Mouse (Mus musculus) granulocyte monocyte progenitor cell, adult 5-6 weeks (primary cell): ENCODE measurements around the gene Slc39a8. TPM values are rescaled to one million over a fixed set of nuclear protein-coding genes. Genes with fewer than 3 reads are reported as not detected.

Experiments
- ATAC-seq: replicated peaks from 2 replicates; pipeline ENCODE4 v1.8.0; 2016; ENCODE audit warnings: mild to moderate bottlenecking, moderate TSS enrichment, inconsistent platforms; ENCODE audit not compliant: poor library complexity, severe bottlenecking
- total RNA-seq, 2 experiments: library from RNA; stranded (forward) in 1 of 2; stranded (reverse) in 1 of 2; fragments of 200-712, 200-1000 nt in 1 of 2; fragments of >200 nt in 1 of 2; fragmentation: Nextera tagmentation in 1 of 2; gene quantifications; 2 replicates each; pipeline ENCODE4 v1.2.3; 2014 to 2017

Slc39a8 gene
- total RNA-seq, 2 experiments from 2014 or later, result 5.8 to 15.0 TPM

DNA sequence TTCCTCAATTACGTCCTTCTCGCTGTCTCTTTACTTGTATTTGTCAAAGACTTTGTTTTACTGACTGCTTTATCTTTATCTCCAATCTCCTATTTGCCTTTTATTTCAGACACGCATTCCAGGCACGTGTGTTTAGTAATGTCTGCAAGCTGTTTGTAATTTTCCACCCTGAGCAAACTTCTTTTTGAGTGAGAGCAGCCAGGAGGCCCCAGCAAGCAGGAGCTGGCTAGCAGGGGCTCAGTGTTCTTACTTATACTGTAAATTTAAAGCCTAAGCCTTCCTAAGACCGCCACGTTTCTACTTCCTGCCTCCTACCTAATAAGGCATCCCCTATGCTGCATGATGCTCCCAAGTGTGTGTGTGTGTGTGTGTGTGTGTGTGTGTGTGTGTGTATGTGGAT is 79.8 kb downstream of the Slc39a8 start:
- no peak for ATAC-seq

DNA sequence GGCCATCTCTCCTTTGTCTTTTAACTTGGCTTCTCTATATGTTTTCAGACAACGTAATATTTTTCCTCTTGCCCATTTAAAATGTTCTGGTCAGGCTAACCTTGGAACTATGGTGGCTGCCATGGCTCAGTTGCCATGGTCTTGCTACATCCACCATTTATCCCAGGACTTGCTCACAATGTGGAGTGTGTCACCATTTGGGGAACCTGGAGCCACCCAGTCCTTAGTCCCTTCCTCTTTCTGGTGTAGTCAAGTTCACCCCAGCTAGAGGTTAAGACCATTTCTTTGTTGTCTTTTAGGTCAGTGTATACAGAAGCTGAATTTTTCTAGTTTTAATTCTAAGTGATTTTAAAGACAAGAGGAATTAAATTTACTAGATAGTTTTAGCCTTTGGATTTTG is 80.7 kb downstream of the Slc39a8 start:
- peak; percentile 78 for ATAC-seq

DNA sequence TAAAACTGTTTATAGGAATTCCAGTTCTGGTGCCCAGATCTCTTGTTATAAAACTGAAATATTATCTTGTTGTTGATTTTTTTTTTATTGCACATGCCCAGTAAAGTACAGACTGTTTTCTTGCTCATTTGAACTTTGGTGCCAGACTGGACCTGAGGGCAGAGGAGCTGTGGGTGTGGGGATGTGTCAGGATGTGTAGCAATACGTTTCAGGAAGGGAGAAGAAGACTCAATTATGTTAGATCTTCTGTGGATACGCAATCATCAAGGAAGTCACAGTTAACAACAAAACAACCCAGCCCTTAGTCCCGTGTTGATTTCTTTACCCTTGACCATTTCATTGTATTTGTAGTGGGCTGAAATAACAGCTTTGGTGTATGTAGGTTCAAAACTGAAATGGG is 81.9 kb downstream of the Slc39a8 start:
- peak; percentile 78 for ATAC-seq

DNA sequence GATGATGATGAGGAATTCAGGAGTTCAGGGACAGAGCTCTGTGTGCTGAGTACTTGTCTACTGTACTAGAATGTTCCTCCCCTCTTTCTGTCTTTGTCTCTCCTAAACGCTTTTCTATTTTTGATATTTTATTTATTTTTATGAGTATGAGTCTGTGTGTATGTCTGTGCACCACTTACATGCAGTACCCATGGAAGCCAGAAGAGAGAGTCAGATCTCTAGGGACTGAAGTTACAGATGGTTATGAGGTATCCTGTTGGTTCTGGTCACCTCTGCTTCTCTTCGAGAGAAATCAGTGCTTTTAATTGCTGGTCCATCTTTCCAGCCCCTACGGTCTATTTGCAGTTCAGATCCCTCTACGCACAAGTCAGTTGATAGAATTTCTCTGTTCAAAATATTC is 90.9 kb downstream of the Slc39a8 start:
- no peak for ATAC-seq

DNA sequence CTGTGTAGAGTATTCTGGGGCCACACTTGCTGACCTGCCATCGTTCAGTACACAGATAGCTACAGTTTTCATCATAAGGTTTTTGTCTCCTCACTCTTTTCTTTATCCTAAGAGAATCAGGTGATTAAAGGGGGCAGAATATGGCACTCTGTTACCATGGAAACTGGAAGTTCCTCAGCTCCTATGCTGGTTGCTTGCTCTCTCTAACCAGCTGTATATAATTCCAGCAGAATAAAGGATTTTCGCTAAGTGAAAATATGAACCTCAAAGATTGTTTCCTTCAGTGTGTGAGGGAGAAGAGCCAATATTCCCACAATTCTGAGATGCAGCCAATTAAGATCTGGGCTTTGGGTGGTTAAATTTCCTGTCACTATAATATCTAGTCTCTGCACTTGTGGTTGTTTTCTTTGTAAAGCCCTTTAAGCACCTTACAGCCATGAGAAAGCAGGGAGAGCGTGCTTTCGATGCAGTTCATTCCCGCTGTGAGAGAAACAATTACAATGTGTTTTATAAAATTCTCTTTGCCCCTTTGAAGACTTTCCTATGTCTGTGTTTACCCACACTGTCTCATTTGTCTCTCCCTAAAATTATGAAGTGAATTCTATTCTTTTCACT is 93.6 kb downstream of the Slc39a8 start:
- ATAC-seq, result no peak

DNA sequence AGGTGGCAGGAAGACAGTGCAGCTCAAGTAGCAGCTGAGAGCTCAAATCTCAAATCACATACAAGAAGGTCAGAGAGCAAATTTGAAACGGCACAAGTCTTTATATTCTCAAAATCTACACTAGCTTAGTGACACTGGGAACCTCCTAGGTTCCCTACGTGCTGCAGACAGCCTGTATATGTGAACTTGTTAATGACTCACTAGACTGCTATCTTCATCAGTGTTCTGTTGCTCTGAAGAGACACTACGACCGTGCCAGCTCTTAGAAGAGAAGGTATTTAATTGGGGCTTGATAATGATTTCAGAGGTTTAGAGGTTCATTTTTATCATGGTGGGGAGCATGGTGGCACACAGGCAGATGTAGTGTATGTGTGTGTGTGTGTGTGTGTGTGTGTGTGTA is 94.2 kb downstream of the Slc39a8 start:
- no peak for ATAC-seq

DNA sequence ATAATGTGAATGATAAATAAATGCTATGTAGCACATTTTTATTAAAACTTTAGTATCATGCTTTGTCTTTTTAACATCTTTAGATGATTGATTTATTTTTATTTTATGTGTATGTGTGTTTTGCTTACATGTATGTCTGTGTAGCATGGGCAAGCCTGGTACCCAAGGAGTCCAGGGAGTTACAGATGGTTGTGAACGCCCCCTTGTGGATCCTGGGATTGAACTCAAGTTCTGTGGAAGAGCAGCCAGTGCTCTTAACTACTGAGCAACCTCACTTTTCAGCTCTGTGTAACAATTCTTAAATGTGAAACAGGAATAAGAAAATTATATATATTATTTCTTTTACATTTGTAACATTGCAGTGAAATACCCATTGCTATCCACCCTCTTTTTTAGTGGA is 101.7 kb downstream of the Slc39a8 start:
- ATAC-seq, result no peak; the same call in 1 of the 2 replicates

DNA sequence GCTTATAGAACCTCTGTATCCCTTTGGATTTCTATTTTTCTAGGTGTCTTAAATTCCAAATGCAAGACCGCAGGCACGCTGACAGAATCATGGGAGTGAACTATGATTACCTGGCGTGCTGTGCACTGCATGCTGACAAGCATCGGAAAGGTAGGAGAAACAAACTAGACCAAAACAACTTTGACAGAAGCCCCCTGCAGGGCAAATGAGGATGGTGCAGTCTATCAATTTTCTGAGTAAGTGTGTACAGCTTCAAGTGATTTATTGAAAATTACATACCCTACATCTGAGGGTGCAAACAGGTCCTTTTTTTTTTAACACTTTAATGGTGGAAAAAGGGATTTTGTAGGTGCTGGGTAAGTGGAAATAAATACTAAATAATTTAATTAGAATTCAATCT is 103.1 kb downstream of the Slc39a8 start:
- ATAC-seq, result 0 out of 2 replicates have a peak, but pooled peaks have one; percentile 42

DNA sequence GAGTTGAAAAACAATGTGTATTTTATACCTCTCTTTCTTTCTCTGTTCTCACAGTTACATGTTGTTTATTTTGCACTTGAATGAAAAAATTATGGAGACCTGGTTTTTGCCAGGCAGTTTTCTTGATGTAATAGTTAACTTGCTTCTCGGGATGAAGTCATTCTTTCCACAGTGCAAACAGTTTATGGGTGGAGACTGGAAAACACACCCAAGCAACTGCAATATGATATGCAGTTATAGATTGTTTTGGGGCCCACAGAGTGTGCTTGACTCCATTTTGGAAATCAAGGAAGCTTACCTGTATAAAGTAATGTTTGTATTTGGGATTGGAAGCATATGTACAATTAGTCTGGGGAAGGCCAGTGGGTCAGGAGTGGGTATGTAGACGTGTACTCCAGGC is 112.4 kb downstream of the Slc39a8 start:
- ATAC-seq, result no peak

Other genes with a start within 250 kb of the Slc39a8 start
- gene Nfkb1, start 133.7 kb upstream of the Slc39a8 start, total RNA-seq (2014; fragmentation: Nextera tagmentation), result 100 and 112 TPM in 2 replicates
- gene Nfkb1, start 133.7 kb upstream of the Slc39a8 start, total RNA-seq (2017), result 104 and 117 TPM in 2 replicates